Mouse (Mus musculus): ENCODE data around the gene Cgn.
"Not testable (repeated sequence)": the region's sequence is repeated elsewhere in the genome, so short reads cannot be mapped to it uniquely, and the experiment has no call there.

GRCm38 (mm10) chr3:94710591-94710990, 75.7 kb downstream of the Cgn start:
- not testable (repeated sequence) for TF ChIP-seq POLR2A (IDR thresholded peaks at IDR 0.05; ENCODE audit: borderline replicate concordance, extremely low read depth, insufficient read depth, insufficient read length, poor library complexity, severe bottlenecking); CTCF (IDR thresholded peaks at IDR 0.05; ENCODE audit: borderline replicate concordance, extremely low read depth, insufficient read depth, insufficient read length)
